Mouse (Mus musculus) left cerebral cortex, postnatal 10 days (tissue): ENCODE data around the gene Dlk2. TPM values are rescaled to one million over a fixed set of nuclear protein-coding genes. Genes with fewer than 3 reads are reported as not detected.

Source experiments
- DNase-seq, 2 experiments: peaks; one replicate each; pipeline ENCODE4 v3.0.0; 2021 to 2022; ENCODE audit warnings: low spot score in 2 of 2, mixed read lengths in 1 of 2; ENCODE audit errors: extremely low spot score in 1 of 2
- intact Hi-C: fragments of 180-260 bp; cut with DNase I; formaldehyde crosslinking; loops from one replicate; pipeline ENCODE4 v1.15.1; 2025
- total RNA-seq, 2 experiments: library from RNA; stranded (reverse); gene quantifications; 2 replicates each; pipeline ENCODE4 v1.2.3; 2021

Dlk2 gene
- total RNA-seq, 2 experiments from 2014 or later: 52.1 to 52.5 TPM

DNA sequence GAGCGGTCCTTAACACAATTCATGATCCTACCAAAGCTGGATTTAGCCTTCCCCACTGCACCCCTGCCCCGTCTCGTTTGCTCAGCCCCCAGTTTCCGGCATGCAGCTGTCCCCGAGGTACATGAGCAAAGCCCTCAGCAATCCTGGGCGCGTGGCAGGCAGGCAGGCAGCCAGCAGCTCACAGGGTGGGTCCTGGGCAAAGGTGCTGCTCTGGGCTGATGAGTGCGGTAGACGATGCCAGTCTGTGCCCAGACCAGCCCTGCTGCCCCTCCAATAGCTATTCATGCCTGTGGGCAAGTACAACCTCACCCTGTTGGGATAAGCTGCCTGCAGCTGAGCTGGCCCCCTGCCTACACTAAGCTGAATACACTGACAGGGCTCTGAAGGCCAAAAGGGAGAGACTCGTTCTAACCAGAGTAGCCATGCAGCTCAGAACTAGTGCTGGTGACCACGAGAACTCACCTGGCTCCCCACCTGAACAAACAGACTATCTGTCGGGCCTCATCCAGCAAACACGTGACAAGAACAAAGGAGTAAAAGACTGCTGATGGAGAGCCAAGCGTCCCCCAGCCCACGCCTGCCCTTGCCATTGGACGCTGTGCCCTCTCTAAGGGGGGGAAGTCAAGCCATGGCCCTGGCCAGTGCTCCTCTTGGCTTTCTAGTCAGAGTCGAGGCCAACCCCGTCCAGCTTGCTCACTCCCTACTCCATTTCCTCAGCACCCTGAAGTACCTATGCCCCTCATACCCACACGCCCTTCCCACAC lies 27.3 kb upstream of the Dlk2 start:
- DNase-seq: peak in 1 of 2 experiments; percentile 51
- intact Hi-C loops: loop anchor here (5.0 kb wide), 1 partner anchor 112 kb away; the partner anchor contains the start of gene Zfp318

GRCm38 (mm10) chr17:46272058-46272457 lies 25.2 kb upstream of the Dlk2 start:
- intact Hi-C loops: no loop called here
- no peak for DNase-seq

- intact Hi-C loops: no loop called here
- peak in 1 of 2 experiments; percentile 68 for DNase-seq
Observed at GRCm38 (mm10) chr17:46272675-46273074, 24.5 kb upstream of the Dlk2 start.

DNA sequence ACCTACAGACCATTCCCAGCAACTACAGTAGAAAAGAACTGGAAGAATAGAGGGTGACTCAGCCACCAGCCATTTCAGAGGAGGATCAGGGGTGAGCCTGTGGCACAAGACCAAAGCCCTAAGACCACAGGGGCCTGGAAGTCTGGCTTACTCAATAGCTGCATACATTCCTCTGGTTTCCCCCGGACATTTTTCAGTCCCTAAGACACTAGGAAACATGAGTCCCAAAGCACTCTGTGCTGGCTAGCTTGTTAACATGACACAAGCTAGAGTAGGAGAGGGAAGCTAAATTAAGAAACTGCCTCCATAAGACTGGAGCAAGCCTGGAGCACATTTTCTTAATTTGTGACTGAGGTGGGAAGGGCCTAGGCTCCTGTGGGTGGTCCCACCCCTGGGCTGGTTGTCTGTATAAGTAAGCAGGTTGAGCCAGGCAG lies 23.4 kb upstream of the Dlk2 start:
- intact Hi-C loops: no loop called here
- no peak for DNase-seq

- no peak for DNase-seq
- intact Hi-C loops: no loop called here
Observed at GRCm38 (mm10) chr17:46274465-46274864, 22.8 kb upstream of the Dlk2 start.

DNA sequence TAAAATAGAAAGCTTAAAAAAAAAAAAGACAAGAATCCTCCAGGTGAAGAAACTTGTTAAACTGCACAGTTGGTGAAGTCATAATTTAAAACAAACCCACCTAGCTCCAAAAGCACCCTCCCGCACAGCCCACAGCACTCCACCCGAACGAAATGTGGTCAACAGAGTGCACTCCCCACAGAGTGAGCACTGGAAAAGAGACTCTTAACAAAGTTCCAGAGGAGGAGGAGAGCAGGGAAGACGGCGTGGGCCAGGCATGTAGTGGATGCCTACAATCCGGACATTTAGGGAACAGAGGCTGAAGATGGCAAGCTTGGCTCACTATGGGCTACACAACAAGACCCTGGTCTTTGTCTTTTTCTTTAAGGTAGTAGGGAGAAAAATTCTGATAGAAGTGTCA lies 22.2 kb upstream of the Dlk2 start:
- no peak for DNase-seq
- intact Hi-C loops: no loop called here

GRCm38 (mm10) chr17:46275506-46275905 lies 21.7 kb upstream of the Dlk2 start:
- intact Hi-C loops: no loop called here
- DNase-seq: no peak

GRCm38 (mm10) chr17:46277586-46277985 lies 19.6 kb upstream of the Dlk2 start:
- DNase-seq: no peak
- intact Hi-C loops: no loop called here

GRCm38 (mm10) chr17:46278011-46278765 lies 19.0 kb upstream of the Dlk2 start:
- intact Hi-C loops: no loop called here
- no peak for DNase-seq

DNA sequence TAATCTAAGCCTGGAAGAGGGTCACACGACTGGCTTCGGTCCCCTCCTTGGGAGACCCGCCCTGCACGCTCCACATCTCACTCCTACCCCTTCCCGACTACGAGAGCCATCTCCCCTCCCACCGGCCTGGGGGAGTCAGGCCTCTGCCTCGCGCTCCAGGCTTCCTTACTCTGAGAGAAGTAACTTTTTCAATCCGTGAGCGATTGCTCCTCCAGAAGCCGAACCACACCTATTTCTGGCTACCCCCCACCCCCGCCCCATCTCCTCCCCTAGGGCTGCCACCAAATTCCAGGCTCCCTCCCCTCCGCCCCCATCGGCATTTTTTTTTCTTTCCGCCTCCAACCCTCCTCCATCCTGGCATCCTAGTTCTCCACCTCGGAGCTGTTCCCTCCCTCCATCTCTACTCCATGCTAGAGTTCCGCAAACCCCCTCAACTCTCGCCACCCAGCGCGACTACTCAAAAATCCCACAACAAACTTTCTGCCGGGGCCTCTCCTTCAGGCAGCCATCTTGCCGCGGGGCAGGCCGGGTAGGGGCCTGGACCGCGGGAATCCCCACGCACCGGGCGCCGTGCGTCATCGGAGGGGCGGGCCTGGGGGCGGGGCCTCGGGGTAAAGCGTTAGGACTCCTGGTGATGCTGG lies 14.6 kb upstream of the Dlk2 start, which contains the start of gene Tjap1:
Gene Tjap1 (minus strand): TSS at position 544 of the 641 bp plus-strand sequence.
- DNase-seq: peak; percentile 71 to 93
- intact Hi-C loops: no loop called here

DNA sequence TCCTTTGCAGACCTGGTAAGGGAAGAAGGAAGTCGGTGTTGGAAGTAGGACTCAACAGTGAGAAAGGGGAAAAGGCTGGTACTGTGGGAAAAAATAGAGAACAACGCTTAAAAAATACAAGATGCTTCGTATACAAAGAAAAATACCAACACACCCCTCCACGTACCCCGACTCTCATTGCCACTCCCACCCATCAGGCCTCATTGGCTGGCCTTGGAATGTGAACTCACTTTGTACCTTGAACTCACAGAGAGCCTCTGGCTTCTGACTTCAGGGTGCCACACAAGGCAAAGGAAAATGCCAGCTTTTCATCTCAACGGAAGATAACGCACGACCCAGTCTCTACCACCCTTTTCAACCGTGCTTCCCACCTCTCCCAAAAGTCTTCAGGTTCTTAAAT lies 14.1 kb upstream of the Dlk2 start:
- no peak for DNase-seq
- intact Hi-C loops: no loop called here

GRCm38 (mm10) chr17:46283911-46284310 lies 13.3 kb upstream of the Dlk2 start:
- DNase-seq: no peak
- intact Hi-C loops: no loop called here

GRCm38 (mm10) chr17:46284653-46285052 lies 12.6 kb upstream of the Dlk2 start:
- intact Hi-C loops: no loop called here
- no peak for DNase-seq

- DNase-seq: no peak
- intact Hi-C loops: no loop called here
Observed at GRCm38 (mm10) chr17:46285407-46285806, 11.8 kb upstream of the Dlk2 start.

- intact Hi-C loops: no loop called here
- DNase-seq: peak in 1 of 2 experiments; percentile 88
Observed at GRCm38 (mm10) chr17:46287678-46288095, 9.5 kb upstream of the Dlk2 start.

DNA sequence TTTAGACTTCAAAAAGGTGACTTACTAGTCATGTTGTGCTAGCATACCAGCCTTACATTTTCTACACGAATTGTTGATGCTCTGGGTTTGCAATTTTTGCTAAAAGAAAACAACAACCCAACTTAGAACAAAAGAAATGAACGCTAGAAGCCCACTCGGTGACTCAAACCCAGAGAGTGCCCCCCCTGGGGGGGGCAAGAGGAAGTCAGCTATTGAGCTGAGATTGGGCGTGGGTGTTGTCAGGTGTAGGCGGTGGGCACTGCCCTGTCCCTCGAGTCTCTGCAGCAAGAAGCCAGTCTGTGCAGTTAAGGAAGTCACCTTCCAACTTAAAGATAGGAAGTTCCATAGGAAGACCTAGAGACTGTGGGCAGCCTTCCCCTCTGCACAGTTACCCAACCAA lies 620 bp upstream of the Dlk2 start:
- intact Hi-C loops: loop anchor here (5.0 kb wide), 1 partner anchor 34 kb away; no protein-coding TSS in a partner anchor
- no peak for DNase-seq

DNA sequence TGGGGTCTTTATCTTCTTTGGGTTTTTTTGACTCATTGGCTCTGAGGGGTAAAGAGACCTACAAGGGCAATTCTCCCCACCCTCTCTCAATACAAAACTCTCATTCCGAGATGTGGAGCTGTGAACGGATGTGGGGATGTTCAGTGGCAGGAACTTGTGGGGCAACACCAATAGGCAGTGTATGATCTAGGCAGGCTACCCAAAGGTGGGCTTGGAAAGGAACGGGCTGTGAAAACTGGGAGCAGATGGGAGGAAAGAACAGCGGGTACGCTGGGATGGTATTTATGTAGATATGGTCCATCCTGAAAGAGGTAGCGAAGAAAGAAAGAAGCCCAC lies 225 bp upstream of the Dlk2 start:
- no peak for DNase-seq
- intact Hi-C loops: loop anchor here (5.0 kb wide), 1 partner anchor 35 kb away; no protein-coding TSS in a partner anchor

DNA sequence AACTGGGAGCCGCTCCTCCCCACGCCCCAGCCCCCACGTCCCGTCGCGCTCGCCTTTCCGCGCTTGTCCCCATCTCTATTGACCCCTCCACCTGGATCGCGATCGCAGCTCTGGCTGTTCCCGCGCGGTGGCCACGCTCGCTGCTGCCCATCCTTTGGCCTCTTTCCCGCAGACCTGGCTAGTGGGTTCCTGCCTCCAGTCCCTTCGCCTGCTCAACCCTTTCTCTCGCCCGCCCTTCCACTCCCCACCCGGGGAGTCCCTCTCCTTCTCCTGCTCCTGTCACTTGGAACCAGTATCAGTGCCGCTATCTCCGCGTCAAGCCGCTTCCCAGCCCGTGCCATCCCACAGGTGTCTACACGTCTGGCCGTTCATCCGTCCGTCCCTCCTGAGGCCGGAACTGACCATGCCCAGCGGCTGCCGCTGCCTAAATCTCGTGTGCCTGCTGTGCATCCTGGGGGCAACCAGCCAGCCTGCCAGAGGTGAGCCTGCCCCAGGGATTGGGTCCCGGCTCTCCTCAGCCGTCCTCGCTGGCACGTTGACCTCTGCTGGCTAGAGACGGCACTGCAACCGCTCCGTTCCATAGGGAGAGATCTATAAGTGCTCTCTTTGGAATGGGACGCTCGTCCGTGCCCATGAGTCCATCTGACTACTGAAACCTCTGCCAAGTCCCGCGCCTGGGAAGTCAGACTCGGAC lies 1.1 kb downstream of the Dlk2 start:
- intact Hi-C loops: loop anchor here (5.0 kb wide), 1 partner anchor 36 kb away; no protein-coding TSS in a partner anchor
- peak; percentile 77 to 89 for DNase-seq

DNA sequence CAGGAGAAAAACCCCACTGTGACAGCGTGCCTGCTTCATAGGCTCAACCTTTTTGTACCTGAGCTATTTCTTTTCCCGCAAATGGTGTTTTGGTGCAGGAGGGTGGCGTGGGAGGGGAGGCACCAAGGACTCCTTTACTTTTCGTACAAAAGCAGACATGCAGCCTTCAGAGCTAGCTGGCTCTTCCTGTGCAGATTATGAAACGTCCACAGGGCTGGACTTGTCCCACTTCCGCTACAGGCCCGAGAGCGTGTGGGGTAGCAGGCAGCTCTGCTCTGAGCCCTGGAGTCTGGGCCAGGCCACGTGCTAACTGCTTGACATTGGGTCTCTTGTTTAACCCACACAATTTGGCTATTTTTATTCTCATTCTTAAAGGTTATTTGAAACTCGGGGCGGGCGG lies 4.7 kb downstream of the Dlk2 start:
- intact Hi-C loops: no loop called here
- no peak for DNase-seq
